Mouse (Mus musculus) lung, postnatal 10 days (tissue): ENCODE data around the gene Naa50.
A peak's percentile ranks its signal among the peaks of the same experiment; 100 is the strongest.

ENCODE experiments used
- DNase-seq: peaks from one replicate; pipeline ENCODE4 v3.0.0; 2021

The Naa50 gene

DNA sequence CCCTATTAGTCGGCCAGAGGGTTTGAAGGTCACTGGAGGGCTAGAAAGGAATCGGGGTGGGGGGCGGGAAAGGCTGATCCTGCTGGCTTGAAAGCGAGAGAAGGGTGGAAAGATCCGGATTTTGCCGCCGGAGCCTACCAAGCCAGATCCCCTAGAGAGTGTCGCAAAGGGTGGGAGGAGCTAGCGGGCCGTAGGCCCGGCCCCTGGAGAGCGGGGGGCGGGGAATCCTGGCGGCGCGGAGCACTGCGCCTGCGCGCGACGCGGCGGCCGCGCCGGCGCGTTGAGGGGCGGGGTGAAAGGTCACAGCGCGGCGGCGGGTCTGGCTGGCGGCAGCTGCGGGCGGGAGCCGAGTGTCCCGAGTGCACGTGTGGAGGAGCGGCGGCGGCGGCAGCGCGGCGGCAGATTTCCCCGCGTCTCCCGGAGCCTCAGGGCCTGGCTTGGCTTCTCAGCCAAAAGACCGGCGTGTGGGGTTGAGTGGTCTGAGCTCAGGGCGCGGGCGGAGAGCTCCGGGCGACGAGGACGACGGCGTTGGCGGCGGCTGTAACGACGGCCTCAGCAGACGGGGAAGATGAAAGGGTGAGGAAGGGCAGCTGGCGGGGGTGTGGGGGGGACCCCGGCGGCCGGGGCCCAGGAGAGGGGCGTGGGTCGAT lies at the start of gene Naa50, which contains the start of gene Atp6v1a:
Gene Naa50 (plus strand): TSS at position 295 of the 650 bp plus-strand sequence.
Gene Atp6v1a (minus strand): TSS at position 170 of the 650 bp plus-strand sequence.
- peak; percentile 93 for DNase-seq

DNA sequence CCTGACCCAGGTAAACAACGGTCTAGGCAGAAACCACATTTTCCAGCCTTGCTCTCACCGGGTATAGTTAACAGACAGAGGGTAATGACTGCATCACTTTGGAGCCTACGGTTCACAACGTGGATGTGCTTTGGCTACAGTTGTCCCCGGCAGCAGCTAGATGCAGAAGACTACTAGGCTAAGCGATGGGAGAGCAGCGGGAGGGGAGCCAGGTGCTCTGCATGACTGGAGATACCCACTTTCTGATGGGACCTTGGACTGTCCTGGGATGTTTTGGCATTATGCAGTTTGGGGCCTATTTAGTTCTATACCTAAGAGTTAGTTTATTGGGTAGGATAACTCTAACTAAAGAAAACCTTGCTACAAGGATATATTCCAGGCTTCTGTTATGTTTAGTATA lies 40.3 kb upstream of the Naa50 start:
- DNase-seq = no peak

DNA sequence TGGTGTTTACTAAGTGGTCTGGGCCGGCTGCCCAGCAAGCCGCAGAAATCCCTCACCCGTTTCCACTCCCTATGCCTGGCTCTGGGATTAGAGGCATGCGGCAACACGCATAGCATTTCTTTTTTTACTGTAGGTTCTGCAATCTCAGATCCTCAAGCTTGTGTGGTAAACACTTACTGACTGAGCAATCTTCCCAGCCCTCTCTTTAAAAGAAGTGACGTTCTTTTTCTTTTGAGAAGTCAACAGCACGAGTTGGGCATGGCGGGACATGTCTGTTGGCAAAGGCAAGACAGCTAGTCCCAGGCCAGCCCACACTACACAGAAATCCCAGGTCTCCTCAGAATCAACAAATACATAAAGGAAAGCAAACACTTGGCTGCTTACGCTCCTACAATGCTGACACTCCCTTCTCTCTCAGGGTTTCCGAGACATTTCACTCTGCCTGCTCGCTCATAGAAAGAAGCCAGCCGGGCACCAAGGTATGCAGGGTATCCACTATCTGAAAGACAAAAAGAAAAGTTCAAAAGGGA lies 38.4 kb upstream of the Naa50 start:
- no peak for DNase-seq

DNA sequence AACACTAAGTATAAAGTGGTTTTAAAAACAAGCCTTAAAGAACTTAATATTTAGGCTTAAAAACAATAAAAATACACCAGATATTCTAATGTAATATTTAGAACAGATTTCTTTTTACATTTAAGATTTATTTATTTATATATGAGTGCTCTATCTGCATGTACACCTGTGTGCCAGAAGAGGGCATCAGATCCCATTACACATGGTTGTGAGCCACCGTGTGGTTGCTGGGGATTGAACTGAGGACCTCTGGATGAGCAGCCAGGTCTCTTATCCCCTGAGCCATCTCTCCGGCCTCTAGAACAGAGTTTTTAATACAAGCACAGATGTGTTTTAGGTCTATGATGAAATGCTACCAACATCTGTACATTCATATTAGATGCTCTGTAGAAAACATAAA lies 36.7 kb upstream of the Naa50 start:
- no peak for DNase-seq

DNA sequence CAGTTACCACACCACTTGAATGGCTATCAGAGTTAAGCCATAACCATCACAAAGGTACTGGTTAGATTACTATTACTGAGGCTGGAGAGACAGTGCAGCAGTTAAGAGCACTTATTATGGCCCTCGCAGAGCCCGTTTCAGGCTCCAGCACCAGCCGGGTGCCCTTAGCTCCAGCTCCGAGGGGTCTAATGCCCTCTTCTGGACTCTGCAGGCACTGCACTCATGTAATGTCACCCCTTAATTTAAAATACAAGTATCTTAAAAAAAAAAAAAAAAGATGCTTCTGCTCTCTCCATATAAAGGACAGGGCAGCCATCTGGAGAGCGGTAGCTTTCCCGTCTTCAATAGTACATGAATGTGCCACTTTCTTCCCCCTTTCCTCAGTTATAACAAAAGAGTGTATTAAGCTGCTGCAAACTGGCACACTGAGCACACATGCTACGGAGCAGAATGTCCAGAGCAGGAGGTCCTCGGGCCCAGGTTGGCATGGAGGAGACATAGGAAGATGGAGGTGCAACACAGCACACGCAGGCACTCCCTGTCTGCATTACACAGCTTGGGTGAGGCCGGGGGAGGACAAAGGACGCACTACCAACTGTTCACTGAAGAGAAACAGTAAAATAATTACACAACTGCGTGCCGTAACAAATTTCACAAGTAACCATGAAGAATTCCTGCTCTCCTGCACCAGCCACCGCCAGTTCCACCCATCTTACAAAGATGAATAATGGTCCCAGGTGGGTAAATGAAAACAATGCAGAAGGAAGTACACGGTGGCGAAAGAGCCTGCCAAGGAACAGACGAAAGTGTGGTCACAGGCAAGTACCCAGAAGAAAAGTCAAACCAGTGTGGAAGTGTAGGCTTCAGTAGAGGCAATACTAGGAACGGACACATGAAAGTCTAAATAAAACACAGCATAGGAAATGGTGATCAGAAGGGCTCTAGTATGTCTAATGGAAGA lies 35.5 kb upstream of the Naa50 start:
- DNase-seq = no peak

DNA sequence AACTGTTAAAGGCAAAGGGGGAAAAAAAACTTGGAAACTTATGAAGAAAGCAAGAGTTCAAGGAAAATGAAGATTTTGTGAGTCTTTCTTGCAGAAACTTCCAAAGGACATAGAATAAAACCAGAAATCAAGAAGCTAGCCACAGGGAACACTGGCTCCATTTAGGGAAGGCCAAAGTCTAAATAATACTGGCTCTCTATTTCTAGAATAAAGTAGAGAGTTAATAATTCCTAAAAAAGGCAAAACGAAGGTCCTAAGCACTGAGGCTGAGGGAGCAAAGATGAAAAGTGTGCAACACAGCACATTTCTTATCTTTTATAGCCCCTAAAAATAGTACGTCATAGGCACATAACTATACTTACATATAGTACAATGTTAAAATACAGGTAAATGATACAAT lies 34.4 kb upstream of the Naa50 start:
- no peak for DNase-seq

DNA sequence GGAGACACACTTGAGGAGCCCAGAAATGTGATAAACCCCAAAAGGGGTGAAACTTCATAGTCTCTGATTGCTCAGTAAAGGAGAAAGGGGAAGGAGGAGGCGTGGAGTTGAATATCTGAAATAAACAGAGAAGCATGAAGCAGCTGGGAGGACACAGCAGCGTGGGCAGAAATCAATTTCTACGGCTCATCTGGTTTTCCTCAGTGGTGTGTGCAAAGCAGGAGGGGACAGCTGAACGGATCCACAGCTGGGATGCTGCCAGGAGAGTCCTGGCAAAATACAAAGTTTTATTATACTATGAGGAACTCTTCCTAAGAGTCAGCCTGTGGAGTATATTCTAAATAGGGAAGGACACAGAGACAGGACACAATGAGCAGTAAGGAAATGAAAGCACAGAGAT lies 30.6 kb upstream of the Naa50 start:
- no peak for DNase-seq

DNA sequence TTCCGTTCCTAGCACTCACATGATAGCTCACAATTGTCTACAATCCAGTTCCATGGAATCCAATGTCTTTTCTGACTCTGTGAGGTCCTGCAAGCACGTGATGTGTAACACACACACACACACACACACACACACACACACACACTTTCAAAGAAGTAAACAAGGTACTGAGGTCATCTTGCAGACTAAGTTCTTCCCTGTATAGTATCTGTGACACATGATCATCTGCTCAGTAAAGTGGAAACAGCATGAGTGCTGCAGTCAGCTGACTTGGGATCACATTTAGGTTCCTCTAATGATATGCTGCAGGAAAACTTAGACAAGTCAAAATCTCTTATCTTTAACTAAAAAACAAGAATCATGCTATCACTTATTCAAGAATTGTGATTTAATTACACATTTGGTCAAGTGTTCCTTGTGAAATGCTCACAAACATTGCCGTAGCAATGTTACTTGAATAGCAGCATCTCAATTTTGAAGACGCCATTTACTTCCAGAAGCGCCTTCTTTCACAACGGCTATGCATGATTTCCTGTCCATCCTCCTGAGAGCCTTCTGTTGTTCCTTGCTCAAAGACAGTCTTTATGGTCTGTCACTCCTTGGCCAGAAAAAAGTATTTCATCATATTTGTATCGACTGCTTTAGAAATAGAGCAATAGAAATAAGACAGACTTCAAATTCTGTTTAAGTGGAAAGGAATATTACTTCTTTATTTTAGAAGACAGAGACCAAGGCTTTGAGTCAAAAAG lies 19.7 kb upstream of the Naa50 start:
- no peak for DNase-seq

DNA sequence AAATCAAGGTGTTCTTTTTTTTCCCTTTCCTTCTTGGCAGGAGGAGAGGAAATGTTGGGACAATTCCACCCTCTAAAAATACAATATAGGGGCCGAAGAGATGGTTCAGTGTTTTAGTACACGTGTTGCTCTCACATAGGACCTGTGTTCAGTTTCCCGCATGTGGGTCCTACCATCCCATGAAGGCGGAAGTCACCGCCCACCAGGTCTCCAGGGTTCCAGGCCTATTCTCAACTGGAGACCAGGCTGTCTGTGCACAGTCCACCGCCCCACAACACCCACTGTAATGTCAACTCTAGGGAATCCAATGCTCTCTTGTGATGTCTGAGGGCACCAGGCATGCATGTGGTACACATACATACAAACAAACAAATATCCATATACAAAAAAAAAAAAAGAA lies 17.5 kb upstream of the Naa50 start:
- no peak for DNase-seq

DNA sequence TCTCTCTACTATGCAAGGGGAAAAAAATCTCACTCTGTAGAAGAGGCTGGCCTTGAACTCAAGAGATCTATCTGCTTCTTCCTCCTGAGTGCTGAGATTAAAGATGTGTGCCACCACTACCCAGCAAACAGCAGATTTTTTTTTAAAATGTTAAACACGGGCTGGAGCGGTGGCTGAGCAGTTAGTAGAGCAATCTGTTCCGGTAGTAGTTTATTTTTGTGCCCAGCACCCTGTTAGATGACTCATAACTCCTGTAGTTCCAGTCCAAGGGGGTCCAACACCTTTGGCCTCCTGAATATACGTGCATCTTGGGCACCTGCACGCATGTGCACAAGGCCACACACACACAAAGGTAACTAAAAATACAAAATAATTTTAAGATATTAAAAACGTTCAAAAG lies 17.1 kb upstream of the Naa50 start:
- DNase-seq = no peak

DNA sequence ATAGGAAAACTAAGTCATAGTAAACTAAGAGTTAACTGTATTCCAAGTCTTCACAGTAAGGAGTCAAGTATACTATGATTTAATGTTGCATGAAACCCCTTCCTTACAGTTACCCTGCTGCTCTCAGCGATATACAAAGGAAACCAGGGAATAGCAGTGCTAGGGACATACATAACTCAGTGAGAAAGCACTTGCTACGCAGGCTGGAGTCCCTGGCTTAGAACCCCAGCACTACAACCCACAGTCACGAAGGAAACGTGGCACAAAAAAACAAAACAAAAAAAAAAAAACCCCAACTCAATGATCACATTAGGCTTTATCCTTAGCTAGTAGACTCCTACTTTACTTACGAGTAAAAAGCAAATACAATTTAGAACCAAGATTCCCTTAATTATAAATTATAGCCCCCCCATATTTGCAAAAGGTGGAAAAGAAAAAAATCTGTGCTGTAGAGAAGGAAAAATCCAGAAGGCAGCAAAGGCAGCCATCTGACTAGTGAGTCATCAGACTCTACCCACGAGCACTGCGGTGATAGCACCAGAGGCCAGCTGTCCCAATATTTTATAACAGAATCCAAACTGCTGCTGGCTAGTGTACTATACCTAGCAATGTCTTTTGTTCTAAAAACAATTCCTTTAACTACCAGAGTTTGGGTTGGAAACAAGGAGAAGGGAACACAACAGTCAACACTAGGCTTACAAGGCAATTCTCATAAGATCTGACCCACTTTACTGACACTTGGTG lies 16.5 kb upstream of the Naa50 start:
- DNase-seq = no peak

DNA sequence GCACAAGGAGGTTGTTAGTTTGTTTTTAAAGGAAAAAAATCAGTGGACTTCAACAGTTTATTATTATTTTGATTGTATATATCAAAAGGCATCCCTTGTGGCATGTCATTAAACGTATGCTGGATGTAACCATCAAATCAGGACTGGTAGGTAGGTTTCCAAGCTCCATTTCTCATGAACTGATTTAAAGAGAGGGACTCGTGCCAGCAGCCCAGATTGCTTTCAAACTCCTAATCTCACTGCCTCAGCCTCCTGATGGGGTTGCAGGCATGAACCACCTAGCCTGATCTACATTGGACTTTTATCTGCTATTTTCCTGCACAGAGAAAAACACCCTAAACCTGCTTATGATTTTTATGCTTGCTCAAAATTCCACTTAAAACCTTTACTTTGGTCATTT lies 15.8 kb upstream of the Naa50 start:
- no peak for DNase-seq

DNA sequence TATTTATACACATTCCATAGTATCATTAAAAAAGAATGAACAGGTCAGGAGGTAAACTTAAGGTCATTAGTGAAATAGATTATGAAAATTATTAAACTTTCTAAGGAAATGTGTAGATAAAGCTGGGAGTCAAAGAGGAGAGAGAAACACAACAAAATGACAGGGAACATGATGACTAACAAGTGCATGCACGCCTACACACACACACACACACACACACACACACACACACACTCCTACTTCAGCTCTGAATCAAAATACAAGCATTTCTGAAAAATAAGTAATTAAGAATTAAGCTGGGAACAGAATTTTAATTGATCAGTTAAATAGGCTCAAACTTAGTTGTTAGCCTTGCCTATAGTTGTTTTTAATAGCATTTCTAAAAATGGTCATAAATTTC lies 14.9 kb upstream of the Naa50 start:
- no peak for DNase-seq

DNA sequence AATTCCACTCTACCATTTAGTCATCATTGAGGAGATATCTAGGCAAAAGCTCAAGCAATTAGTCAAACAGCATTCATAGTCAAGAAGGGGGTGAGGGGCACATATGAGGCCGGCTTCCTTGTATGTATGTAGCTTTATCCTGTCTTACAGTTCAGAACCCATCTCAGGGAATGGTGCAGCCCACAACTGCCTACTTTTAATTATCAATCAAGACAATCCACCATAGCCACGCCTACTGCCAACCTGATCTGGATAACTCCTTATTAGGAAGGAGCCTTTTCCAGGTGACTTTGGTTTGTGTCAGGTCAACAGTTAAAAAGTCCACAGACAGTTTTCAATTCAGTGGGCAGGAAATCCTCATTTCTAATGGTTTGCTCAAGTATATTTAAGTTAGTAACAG lies 14.2 kb upstream of the Naa50 start:
- DNase-seq = no peak

DNA sequence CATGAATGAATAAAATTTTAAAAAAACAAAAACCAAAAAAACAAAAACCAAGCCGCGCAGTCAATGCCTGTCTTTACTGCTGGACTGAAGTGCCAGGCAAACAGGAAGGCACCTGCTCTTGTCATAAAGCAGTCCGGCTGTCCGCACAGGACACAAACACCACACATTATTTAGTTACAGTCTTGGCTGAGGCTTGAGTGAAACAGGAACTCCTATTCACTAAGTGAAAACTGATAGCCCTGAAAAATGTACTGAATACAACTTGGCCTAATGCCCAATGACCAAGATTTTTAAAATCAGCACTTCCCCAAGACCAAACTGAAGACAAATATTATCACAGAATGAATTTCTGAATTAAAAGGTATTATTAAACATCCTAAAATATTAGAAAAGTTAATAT lies 13.2 kb upstream of the Naa50 start:
- no peak for DNase-seq

DNA sequence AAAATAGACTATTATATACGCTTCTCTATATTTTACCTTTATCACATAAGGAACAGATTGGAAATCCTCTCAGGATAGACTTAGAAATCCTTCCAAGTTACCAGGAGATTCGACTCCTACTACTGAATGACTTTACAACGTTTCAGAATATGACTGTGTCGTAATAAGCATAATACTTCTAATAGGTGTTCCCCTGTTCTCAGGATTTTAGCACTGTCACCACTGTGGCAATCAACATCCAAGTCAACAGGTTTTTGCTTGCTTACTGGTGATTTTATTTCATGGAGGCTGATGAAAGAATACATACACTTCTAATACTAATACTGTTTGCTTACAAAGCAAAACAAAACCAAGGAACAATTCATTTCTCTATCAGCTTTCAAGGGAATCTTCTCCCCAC lies 7.3 kb upstream of the Naa50 start:
- DNase-seq = no peak

DNA sequence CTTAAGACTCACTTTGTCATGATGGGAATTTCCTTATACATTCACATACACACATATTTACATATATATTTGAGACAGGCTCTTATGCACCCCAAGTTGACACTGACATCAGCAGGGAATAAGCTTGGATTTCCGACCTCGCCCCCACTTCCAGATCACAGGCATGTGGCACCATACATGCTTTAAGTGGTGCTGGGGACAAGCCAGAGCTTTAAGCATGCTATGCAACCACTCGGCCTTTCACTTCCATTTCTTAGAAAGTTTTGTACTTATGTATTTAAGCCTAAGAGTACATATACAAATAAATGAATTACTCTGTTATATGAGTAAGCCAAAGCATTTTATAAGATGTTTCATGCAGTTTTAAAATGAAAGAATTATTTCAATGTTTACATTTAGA lies 6.4 kb upstream of the Naa50 start:
- no peak for DNase-seq

DNA sequence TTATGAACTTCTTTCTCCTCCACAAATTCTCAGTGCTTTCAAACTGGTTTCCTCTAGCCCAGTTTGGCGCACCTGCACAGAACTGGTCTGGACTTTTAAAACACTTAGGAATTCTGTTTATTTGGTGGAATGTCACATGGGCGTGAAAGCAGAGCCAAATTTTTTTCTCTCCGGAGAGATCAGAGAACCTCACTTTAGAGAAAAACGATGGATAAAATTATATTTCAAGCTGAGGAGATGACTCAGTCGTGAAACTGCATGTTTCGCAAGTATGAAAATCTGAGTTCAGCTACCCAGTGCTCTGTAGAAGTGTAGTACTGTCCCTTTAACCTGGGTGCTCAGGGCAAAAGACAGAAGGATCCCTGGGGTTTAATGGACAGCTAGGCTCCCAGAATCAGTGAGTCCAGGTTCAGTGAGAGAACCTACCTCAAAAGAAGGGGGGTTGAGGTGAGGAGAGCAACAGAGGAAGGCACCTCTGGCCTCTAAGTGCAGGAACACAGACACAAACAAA lies 3.1 kb upstream of the Naa50 start:
- DNase-seq = no peak

DNA sequence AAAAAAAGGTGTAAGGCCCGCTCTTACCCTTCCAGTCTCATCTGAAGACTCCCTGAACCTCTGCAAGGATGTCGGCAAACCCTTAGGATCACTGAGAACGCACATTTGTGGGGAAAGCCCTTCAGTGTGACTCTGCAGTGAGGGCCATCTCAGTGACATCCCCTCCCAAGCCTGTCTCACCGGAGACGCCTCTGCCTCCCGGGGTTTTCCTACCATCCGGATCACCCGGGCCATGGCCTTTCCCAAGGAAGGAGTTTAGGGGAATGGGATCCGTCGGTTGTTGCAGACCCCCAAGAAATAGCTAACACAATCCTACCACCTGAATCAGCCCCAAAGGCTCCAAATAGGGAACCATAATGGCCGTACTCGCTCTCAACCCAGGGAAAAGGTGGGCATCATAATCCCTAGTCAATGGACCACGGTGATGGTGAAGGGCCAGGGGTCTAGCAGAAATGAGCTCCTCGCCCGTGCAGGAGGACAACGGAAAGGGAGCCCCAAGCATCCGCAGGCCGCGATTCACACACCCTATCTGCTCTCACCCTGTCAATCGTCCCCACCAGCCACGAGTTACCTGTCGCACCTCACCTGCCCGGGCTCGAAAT lies 1.2 kb upstream of the Naa50 start:
- DNase-seq = peak; percentile 24

DNA sequence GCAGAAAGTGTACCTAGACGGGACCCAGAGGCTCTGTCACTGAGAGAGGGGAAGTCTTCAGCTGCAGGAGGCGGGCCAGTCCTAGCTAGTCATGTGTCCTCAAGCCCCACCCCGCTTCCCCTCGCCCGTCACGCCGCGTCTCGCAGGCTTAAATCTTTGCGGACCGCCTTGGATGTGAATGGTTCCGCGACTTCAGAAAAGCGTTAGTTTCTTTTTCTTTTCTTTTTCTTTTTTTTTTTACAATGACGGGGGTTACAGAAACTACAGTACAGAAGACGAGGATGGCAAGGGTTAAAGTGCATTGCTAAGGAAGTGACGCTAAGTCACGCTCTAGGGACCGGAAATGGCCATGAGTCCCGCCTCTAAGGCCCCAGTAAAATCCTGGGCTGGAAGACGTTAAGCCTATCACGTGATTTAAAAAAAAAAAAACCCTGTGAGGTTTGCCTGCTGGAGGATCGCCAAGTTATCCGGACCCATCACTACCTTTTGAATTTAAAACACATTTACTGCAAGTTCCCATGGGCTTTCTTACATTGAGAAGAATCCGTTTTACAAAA lies 573 bp upstream of the Naa50 start:
- peak; percentile 93 for DNase-seq

DNA sequence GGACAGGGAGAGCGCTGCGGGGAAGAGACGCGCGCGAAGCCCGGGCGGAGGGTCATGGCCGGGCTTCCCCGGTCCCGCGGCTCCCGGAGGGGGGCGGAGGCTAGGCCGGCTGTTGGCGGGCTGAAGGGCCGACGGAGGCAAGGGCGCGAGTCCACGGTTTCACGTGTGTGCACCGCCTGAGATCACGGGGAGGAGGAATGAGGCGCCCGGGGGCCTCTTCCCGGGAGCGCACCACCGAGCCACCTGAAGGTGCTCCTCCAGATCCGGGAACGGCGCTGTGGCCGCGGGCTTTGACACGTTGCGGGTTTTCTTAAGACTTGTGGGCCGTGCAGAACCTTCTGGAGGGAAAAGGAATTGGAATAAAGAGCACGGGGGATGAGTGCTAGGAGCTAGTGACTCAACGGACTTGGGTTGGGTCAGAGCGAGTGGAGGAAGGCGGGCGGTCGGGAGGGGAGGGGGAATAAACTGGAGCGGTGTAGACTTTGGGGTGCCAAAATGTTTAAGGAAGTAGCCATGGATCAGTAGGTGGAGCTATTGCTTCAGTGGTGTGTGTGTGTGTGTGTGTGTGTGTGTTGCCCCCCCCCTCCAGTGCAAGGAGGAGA lies 657 bp downstream of the Naa50 start:
- peak; percentile 90 for DNase-seq
